Mouse (Mus musculus) layer of hippocampus, postnatal 14 days (tissue): ENCODE results near the gene Gm10424. TPM values are rescaled to one million over a fixed set of nuclear protein-coding genes. Genes with fewer than 3 reads are reported as not detected.
"Not testable (repeated sequence)": the region's sequence is repeated elsewhere in the genome, so short reads cannot be mapped to it uniquely, and the experiment has no call there.

Experiments used
- DNase-seq, 2 experiments: peaks; one replicate each; pipeline ENCODE4 v3.0.0; 2021 to 2022; ENCODE audit warnings: low spot score in 2 of 2, mixed read lengths in 1 of 2
- long read RNA-seq, 2 experiments: library from polyadenylated mRNA; stranded (forward); transcript quantifications; one replicate each; pipeline ENCODE4 v2.0.0; 2021
- total RNA-seq, 2 experiments: library from RNA; stranded (reverse); gene quantifications; 2 replicates each; pipeline ENCODE4 v1.2.3; 2021

Gene Gm10424
- total RNA-seq = not detected
- long read RNA-seq, experiment 1 = 0 reads
- long read RNA-seq, experiment 2 = 0 reads

GRCm38 (mm10) chr5:95272668-95273067 lies at the start of gene Gm10424:
TSS of gene Gm10424 (minus strand) at chr5:95272768.
- not testable (repeated sequence) for DNase-seq

GRCm38 (mm10) chr5:95305611-95306010 lies 33.0 kb upstream of the Gm10424 start, which contains the start of gene Gm3259:
TSS of gene Gm3259 (plus strand) at chr5:95305911.
- DNase-seq = not testable (repeated sequence)

Other genes starting within 250 kb of the Gm10424 start
- not detected for gene Gm7942, start 165.8 kb downstream of the Gm10424 start, total RNA-seq
- gene Gm16513, start 90.1 kb downstream of the Gm10424 start, total RNA-seq = not detected
- gene Gm3259, start 33.1 kb upstream of the Gm10424 start, total RNA-seq = not detected
- not detected for gene D5Ertd577e, start 184.0 kb upstream of the Gm10424 start, total RNA-seq
- gene Gm3286, start 238.0 kb upstream of the Gm10424 start, total RNA-seq = not detected